Mouse (Mus musculus) G1E (cell line): ENCODE results near the gene Ccdc148. TPM values are rescaled to one million over a fixed set of nuclear protein-coding genes. Genes with fewer than 3 reads are reported as not detected.

Experiments
- ATAC-seq: 2 replicates; pipeline ENCODE4 v1.8.0; 2016; ENCODE audit warnings: mild to moderate bottlenecking; ENCODE audit not compliant: insufficient number of reproducible peaks, poor library complexity, low FRiP score, severe bottlenecking; ENCODE audit errors: extremely low read depth
- DNase-seq: peaks from one replicate; pipeline ENCODE4 v3.0.0; 2012; ENCODE audit warnings: low spot score
- H3K27me3 ChIP-seq: 2 replicates; pipeline ENCODE4 v1.6.1; 2012; ENCODE audit warnings: mild to moderate bottlenecking, low read length, inconsistent platforms; ENCODE audit not compliant: insufficient read depth
- H3K36me3 ChIP-seq: replicated peaks from 2 replicates; pipeline ENCODE3; 2012; ENCODE audit warnings: mild to moderate bottlenecking, inconsistent platforms
- H3K4me1 ChIP-seq: 2 replicates; pipeline ENCODE4 v1.6.1; 2012; ENCODE audit warnings: low read depth, low read length, inconsistent platforms, mixed read lengths; ENCODE audit not compliant: insufficient read depth
- H3K4me3 ChIP-seq: 2 replicates; pipeline ENCODE4 v1.5.1; 2012; ENCODE audit warnings: low read depth, mild to moderate bottlenecking, inconsistent platforms, low read length, moderate library complexity, mixed read lengths
- H3K9me3 ChIP-seq: replicated peaks from 2 replicates; pipeline ENCODE4 v1.6.1; 2012; ENCODE audit warnings: inconsistent platforms
- CTCF ChIP-seq: IDR thresholded peaks from 2 replicates; pipeline ENCODE4 v1.5.1; 2012; ENCODE audit warnings: low read depth, low read length, inconsistent platforms, mixed read lengths
- GATA1 ChIP-seq: IDR thresholded peaks from 2 replicates; pipeline ENCODE4 v1.6.1; 2012; ENCODE audit warnings: borderline replicate concordance, low read length, inconsistent platforms, mixed read lengths
- GATA2 ChIP-seq: IDR thresholded peaks from 2 replicates; pipeline ENCODE4 v1.6.1; 2012; ENCODE audit warnings: low read depth, low read length, inconsistent platforms, borderline replicate concordance
- POLR2AphosphoS5 ChIP-seq: IDR thresholded peaks from 2 replicates; pipeline ENCODE4 v1.6.1; 2012; ENCODE audit warnings: low read depth, low read length, inconsistent platforms; ENCODE audit not compliant: insufficient replicate concordance
- TAL1 ChIP-seq: conservative IDR thresholded peaks from 2 replicates; pipeline ENCODE4 v1.6.1; 2012; ENCODE audit warnings: low read depth, low read length, inconsistent platforms, mixed read lengths
- polyA plus RNA-seq: library from polyadenylated mRNA; stranded (reverse); fragments of >175 nt; gene quantifications from 2 replicates; pipeline ENCODE4 v1.2.3, GENCODE M21; 2012
- total RNA-seq, 2 experiments: library from RNA; stranded (forward) in 1 of 2; stranded (reverse) in 1 of 2; fragments of 200-1000 nt in 1 of 2; fragments of >200 nt in 1 of 2; fragmentation: Nextera tagmentation in 1 of 2; gene quantifications; 2 replicates each; pipeline ENCODE4 v1.2.3; 2014 to 2017

Ccdc148 gene
- total and polyA plus RNA-seq, 3 experiments, result 0.22 TPM; not detected in 2

DNA sequence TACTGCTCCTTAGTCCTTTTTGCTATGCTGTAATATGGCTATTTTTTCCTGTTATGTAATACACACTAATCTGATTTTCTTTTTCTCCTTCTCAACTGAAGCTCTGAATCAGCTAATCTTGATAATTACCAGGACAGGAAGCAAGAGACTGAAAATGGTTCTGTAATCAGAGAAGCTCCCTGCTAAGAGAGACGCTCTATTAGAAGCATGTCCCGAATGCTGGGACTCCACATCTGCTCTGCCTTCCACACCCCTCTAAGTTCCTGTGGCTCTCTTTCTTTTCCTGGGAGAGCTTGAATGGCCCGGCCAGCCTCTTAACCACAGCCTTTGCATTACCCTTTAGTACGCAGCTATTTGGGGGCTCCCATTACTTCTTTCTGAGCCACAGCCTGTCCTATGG is 255.4 kb downstream of the Ccdc148 start:
- no peak for TF ChIP-seq POLR2AphosphoS5
- TF ChIP-seq TAL1, result no peak
- no peak for TF ChIP-seq GATA2
- no peak for TF ChIP-seq GATA1
- TF ChIP-seq CTCF, result no peak
- no peak overlapping the region for H3K4me3 ChIP-seq
- ATAC-seq, result peak; percentile 8; the same call in 1 of the 2 replicates

GRCm38 (mm10) chr2:58879876-58880275 is 280.6 kb downstream of the Ccdc148 start:
- TF ChIP-seq POLR2AphosphoS5 (no peak), GATA1 (no peak), GATA2 (no peak), TAL1 (no peak), CTCF (no peak)
- DNase-seq, result no peak

More for the DNA sequence above, 255.4 kb downstream of the Ccdc148 start:
- Histone ChIP-seq H3K4me1 (no peaks in the 10 kb centered on the region), H3K27me3 (no peaks in the 10 kb centered on the region), H3K9me3 (peaks cover 14% of the 10 kb centered on the region), H3K36me3 (no peaks in the 10 kb centered on the region)
- DNase-seq, result no peak

DNA sequence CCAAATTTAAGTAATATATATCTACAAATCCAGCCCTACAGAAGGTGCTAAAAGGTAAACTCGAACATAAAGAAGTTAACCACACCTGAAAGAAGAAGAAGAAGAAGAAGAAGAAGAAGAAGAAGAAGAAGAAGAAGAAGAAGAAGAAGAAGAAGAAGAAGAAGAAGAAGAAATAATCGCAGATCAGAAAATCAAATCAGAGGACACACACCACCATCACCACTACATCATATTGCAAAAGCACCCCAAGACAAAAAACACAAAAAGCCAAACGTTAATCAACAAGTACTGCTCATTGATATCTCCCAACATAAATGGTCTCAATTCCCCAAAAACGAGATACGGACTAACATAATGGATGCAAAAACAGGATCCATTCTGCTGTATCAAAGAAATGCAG is 301.3 kb downstream of the Ccdc148 start, which contains the start of gene Gm11099:
Gm11099 (plus strand) TSS at position 301 of the 400 bp plus-strand sequence.
- H3K36me3 ChIP-seq, result no peaks in the 10 kb centered on the region
- no peaks in the 10 kb centered on the region for H3K4me1 ChIP-seq
- H3K9me3 ChIP-seq, result 0 out of 2 replicates have a peak, but pooled peaks cover under 1% of the 10 kb centered on the region
- DNase-seq (no peak), ATAC-seq (no peak)
- no peak within 1 kb of the TSS for H3K4me3 ChIP-seq
- H3K27me3 ChIP-seq, result no peaks in the 10 kb centered on the region
- TF ChIP-seq CTCF (no peak), GATA1 (no peak), GATA2 (no peak), POLR2AphosphoS5 (no peak), TAL1 (no peak)

More at GRCm38 (mm10) chr2:58879876-58880275, 280.6 kb downstream of the Ccdc148 start:
- Histone ChIP-seq H3K27me3 (no peaks in the 10 kb centered on the region), H3K9me3 (peaks cover 14% of the 10 kb centered on the region; the same call in 1 of the 2 replicates), H3K4me1 (no peaks in the 10 kb centered on the region), H3K4me3 (no peak overlapping the region), H3K36me3 (no peaks in the 10 kb centered on the region)
- ATAC-seq, result no peak

- Histone ChIP-seq H3K9me3 (peaks cover 35% of the 10 kb centered on the region), H3K4me3 (no peak overlapping the region), H3K4me1 (no peaks in the 10 kb centered on the region), H3K36me3 (no peaks in the 10 kb centered on the region), H3K27me3 (no peaks in the 10 kb centered on the region)
- DNase-seq, result no peak
- ATAC-seq, result no peak
- no peak for TF ChIP-seq POLR2AphosphoS5
- TF ChIP-seq TAL1, result no peak
- no peak for TF ChIP-seq GATA2
- TF ChIP-seq GATA1, result no peak
- TF ChIP-seq CTCF, result no peak
Observed at GRCm38 (mm10) chr2:58844499-58844898, 316.0 kb downstream of the Ccdc148 start.

- no peaks in the 10 kb centered on the region for H3K4me1 ChIP-seq
- no peak for DNase-seq
- no peak for ATAC-seq
- no peaks in the 10 kb centered on the region for H3K27me3 ChIP-seq
- H3K36me3 ChIP-seq, result no peaks in the 10 kb centered on the region
- no peak for TF ChIP-seq GATA2
- no peak for TF ChIP-seq TAL1
- TF ChIP-seq GATA1, result no peak
- TF ChIP-seq POLR2AphosphoS5, result no peak
- no peak for TF ChIP-seq CTCF
- H3K9me3 ChIP-seq, result peaks cover 24% of the 10 kb centered on the region
- H3K4me3 ChIP-seq, result no peak overlapping the region
Observed at GRCm38 (mm10) chr2:58842443-58842842, 318.0 kb downstream of the Ccdc148 start.

- H3K9me3 ChIP-seq, result peaks cover 33% of the 10 kb centered on the region
Observed at GRCm38 (mm10) chr2:58841021-58841420, 319.5 kb downstream of the Ccdc148 start.

More at GRCm38 (mm10) chr2:58841021-58841420, 319.5 kb downstream of the Ccdc148 start:
- H3K4me1 ChIP-seq, result no peaks in the 10 kb centered on the region
- ATAC-seq (no peak), DNase-seq (no peak)
- no peak overlapping the region for H3K4me3 ChIP-seq
- TF ChIP-seq GATA2, result no peak
- TF ChIP-seq POLR2AphosphoS5, result no peak
- no peak for TF ChIP-seq GATA1
- TF ChIP-seq TAL1, result no peak
- TF ChIP-seq CTCF, result no peak
- no peaks in the 10 kb centered on the region for H3K27me3 ChIP-seq
- no peaks in the 10 kb centered on the region for H3K36me3 ChIP-seq
